Mouse (Mus musculus) hindbrain, embryonic 13.5 days (tissue): ENCODE measurements around the gene Ephb2. TPM values are rescaled to one million over a fixed set of nuclear protein-coding genes. Genes with fewer than 3 reads are reported as not detected.

ENCODE experiments used
- ATAC-seq: fragments of 200-750 bp; cut with Nextera tagmentation; 2 replicates; pipeline ENCODE4 v1.8.0; 2017; ENCODE audit warnings: moderate TSS enrichment; ENCODE audit not compliant: low FRiP score
- H3K27ac ChIP-seq: fragments of 300-500 bp; sonication (generic); 2 replicates; pipeline ENCODE4 v1.5.1; 2015; ENCODE audit warnings: inconsistent platforms, mild to moderate bottlenecking, moderate library complexity
- H3K27me3 ChIP-seq: fragments of 300-500 bp; sonication (generic); 2 replicates; pipeline ENCODE4 v1.6.1; 2015; ENCODE audit warnings: mild to moderate bottlenecking, inconsistent platforms
- H3K36me3 ChIP-seq: fragments of 300-500 bp; sonication (generic); 2 replicates; pipeline ENCODE4 v1.6.1; 2015; ENCODE audit warnings: mild to moderate bottlenecking, inconsistent platforms
- H3K4me1 ChIP-seq: fragments of 300-500 bp; sonication (generic); replicated peaks from 2 replicates; pipeline ENCODE4 v1.6.1; 2015; ENCODE audit warnings: inconsistent platforms
- H3K4me2 ChIP-seq: fragments of 300-500 bp; sonication (generic); 2 replicates; pipeline ENCODE4 v1.6.1; 2015; ENCODE audit warnings: inconsistent platforms, mild to moderate bottlenecking, moderate library complexity
- H3K4me3 ChIP-seq: fragments of 300-500 bp; sonication (generic); 2 replicates; pipeline ENCODE4 v1.5.1; 2015; ENCODE audit warnings: mild to moderate bottlenecking, inconsistent platforms
- H3K9ac ChIP-seq: fragments of 300-500 bp; sonication (generic); 2 replicates; pipeline ENCODE4 v1.6.1; 2015; ENCODE audit warnings: mild to moderate bottlenecking, inconsistent platforms
- H3K9me3 ChIP-seq: fragments of 300-500 bp; sonication (generic); 2 replicates; pipeline ENCODE4 v1.6.1; 2016; ENCODE audit warnings: inconsistent platforms
- WGBS: fragments of 180-500 bp; shearing (Covaris S2); methylation state at CpG from one replicate; pipeline ENCODE4 v1.1.7; 2015; 5-methylcytosine and 5-hydroxymethylcytosine counted together
- polyA plus RNA-seq: library from polyadenylated mRNA; unstranded; fragments of >200 nt; fragmentation: Nextera tagmentation; extraction: Ambion mirVana; gene quantifications from 2 replicates; pipeline ENCODE4 v1.2.1, GENCODE M21; 2015

Ephb2 gene
- polyA plus RNA-seq, 1 experiment from 2014 or later: 16.5 TPM

DNA sequence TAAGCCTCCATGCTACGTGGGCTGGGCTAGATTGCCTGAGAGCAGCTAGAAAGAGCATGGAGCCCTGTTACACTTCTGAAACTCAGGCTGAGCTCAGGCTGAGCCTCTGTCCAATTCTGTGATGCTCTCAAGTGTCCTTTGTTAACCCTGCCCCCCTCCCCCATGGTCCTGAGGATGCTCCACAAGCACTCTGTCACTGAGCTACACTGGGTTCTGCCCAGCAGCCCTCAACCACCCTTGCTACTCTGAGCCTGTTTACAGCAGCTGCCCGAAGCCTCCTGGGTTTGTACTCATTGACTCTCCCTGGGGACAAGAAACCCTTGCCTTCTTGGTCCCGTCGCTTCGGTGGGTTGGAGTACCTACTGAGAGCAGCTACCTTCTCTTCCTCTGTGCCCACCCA, 63.5 kb downstream of the Ephb2 start:
- H3K4me2 ChIP-seq: no peak overlapping the region
- peaks cover 60% of the 10 kb centered on the region for H3K4me1 ChIP-seq
- peaks cover 42% of the 10 kb centered on the region for H3K36me3 ChIP-seq
- peak overlapping the region; percentile 81 for H3K27ac ChIP-seq
- H3K9me3 ChIP-seq: no peaks in the 10 kb centered on the region
- no peak overlapping the region for H3K4me3 ChIP-seq
- WGBS: 35% methylated on average over 5 of the region's 5 CpGs
- ATAC-seq: 0 out of 2 replicates have a peak, but pooled peaks have one; percentile 38
- H3K27me3 ChIP-seq: no peaks in the 10 kb centered on the region
- no peak overlapping the region for H3K9ac ChIP-seq

- H3K4me2 ChIP-seq: no peak overlapping the region
- H3K27me3 ChIP-seq: no peaks in the 10 kb centered on the region
- no peak overlapping the region for H3K27ac ChIP-seq
- no peak overlapping the region for H3K4me3 ChIP-seq
- no peak overlapping the region for H3K9ac ChIP-seq
- 89% methylated on average over 17 of the region's 17 CpGs for WGBS
- peaks cover 56% of the 10 kb centered on the region for H3K4me1 ChIP-seq
- ATAC-seq: no peak
- H3K9me3 ChIP-seq: no peaks in the 10 kb centered on the region
- peaks cover 44% of the 10 kb centered on the region for H3K36me3 ChIP-seq
Measured at GRCm38 (mm10) chr4:136770718-136771117, 65.1 kb downstream of the Ephb2 start.

DNA sequence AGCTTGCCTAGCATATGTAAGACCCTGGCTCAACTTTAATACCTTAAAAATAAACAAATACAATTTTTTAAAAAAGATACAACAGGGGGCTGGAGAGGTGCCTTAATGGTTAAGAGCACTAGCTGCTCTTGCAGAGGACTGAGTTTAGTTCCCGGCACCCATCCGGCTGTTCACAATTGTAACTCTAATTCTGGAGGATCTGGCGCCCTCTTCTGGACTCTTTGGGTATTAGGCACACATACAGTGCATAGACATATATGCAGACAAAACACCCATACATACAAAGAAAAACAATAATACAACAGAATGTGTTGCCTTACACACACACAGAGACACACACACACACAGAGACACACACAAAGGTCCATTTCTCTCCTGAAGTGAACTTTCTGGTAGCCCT, 67.3 kb downstream of the Ephb2 start:
- no peak overlapping the region for H3K27ac ChIP-seq
- no peak for ATAC-seq
- H3K9ac ChIP-seq: no peak overlapping the region
- no peaks in the 10 kb centered on the region for H3K9me3 ChIP-seq
- H3K4me1 ChIP-seq: peaks cover 48% of the 10 kb centered on the region
- WGBS: 87% methylated on average over 3 of the region's 3 CpGs
- peaks cover 44% of the 10 kb centered on the region for H3K36me3 ChIP-seq
- no peak overlapping the region for H3K4me2 ChIP-seq
- H3K27me3 ChIP-seq: no peaks in the 10 kb centered on the region
- H3K4me3 ChIP-seq: no peak overlapping the region

- ATAC-seq: no peak
- Histone ChIP-seq H3K4me1 (peaks cover 53% of the 10 kb centered on the region), H3K27ac (no peak overlapping the region), H3K27me3 (no peaks in the 10 kb centered on the region), H3K9me3 (no peaks in the 10 kb centered on the region), H3K4me3 (no peak overlapping the region), H3K36me3 (peaks cover 29% of the 10 kb centered on the region), H3K9ac (no peak overlapping the region), H3K4me2 (no peak overlapping the region)
- WGBS: 68% methylated on average over 7 of the region's 7 CpGs
Measured at GRCm38 (mm10) chr4:136765080-136765479, 70.7 kb downstream of the Ephb2 start.

DNA sequence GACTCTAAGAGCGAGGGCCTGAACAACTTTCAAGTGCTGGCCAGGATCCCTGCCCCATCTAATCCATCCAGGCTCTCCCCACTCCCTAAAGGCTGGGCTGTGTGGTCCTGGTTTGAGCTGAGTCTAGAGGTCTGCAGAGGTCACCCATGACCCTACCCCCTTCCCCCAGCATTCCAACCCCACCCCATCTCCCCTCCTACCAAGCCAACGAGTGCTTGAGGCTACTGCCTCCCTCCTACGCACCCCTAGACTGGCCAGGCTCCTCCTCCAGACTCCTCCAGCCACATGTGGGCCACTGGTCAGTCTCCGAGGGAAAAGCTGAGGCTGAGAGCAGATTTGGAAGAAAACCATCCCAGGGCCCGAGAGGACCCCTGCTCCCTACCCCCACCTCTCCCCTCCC, 72.4 kb downstream of the Ephb2 start:
- H3K36me3 ChIP-seq: peaks cover 12% of the 10 kb centered on the region
- peak overlapping the region; percentile 4; the same call in 1 of the 2 replicates for H3K27ac ChIP-seq
- H3K27me3 ChIP-seq: no peaks in the 10 kb centered on the region
- no peak overlapping the region for H3K9ac ChIP-seq
- H3K4me2 ChIP-seq: no peak overlapping the region
- no peaks in the 10 kb centered on the region for H3K9me3 ChIP-seq
- peaks cover 66% of the 10 kb centered on the region for H3K4me1 ChIP-seq
- ATAC-seq: no peak
- H3K4me3 ChIP-seq: no peak overlapping the region
- WGBS: 28% methylated on average over 5 of the region's 5 CpGs

DNA sequence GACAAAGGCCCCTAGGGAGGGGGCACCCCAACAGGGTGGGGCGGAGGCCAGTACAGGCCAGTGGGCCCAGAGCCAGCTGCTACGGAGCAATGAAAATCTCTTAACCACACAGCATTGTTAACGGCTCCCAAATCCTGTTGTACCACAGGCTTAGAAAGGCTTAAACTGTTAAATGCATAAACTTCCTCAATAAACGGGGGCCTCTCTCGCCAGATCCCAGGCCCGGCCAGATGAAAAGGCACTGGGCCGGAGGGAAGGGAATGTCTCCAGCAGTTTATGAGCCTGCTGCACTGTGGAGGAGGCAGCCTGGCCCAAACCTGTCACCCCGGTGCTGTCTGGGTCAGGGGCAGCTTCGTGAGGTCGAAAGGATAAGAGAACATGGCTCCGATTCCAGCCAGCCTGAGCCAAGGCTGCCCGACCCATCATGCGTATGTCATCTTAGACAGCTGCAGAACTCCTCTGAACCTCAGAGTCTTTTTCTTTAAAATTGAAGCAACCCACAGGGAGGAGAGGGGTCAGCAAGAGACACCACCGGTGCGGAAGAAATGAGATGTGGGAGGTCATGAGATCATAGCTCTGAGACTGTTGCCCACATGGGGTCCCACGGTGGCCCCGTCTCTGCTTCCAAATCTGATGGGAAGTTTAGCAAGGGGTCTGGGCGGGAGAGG, 73.9 kb downstream of the Ephb2 start:
- H3K4me2 ChIP-seq: no peak overlapping the region
- WGBS: 32% methylated on average over 18 of the region's 18 CpGs
- H3K27ac ChIP-seq: peak overlapping the region; percentile 74

GRCm38 (mm10) chr4:136760882-136761281, 74.9 kb downstream of the Ephb2 start:
- no peak for ATAC-seq
- no peaks in the 10 kb centered on the region for H3K27me3 ChIP-seq
- H3K9ac ChIP-seq: no peak overlapping the region
- 67% methylated on average over 11 of the region's 11 CpGs for WGBS
- no peaks in the 10 kb centered on the region; the same call in 1 of the 2 replicates for H3K36me3 ChIP-seq
- no peak overlapping the region for H3K4me3 ChIP-seq
- H3K4me2 ChIP-seq: no peak overlapping the region
- H3K4me1 ChIP-seq: peaks cover 74% of the 10 kb centered on the region
- H3K27ac ChIP-seq: no peak overlapping the region
- H3K9me3 ChIP-seq: no peaks in the 10 kb centered on the region

More for the DNA sequence above, 73.9 kb downstream of the Ephb2 start:
- ATAC-seq: no peak
- H3K36me3 ChIP-seq: no peaks in the 10 kb centered on the region; the same call in 1 of the 2 replicates
- no peaks in the 10 kb centered on the region for H3K27me3 ChIP-seq
- no peaks in the 10 kb centered on the region for H3K9me3 ChIP-seq
- no peak overlapping the region for H3K4me3 ChIP-seq
- peaks cover 70% of the 10 kb centered on the region for H3K4me1 ChIP-seq
- H3K9ac ChIP-seq: no peak overlapping the region

DNA sequence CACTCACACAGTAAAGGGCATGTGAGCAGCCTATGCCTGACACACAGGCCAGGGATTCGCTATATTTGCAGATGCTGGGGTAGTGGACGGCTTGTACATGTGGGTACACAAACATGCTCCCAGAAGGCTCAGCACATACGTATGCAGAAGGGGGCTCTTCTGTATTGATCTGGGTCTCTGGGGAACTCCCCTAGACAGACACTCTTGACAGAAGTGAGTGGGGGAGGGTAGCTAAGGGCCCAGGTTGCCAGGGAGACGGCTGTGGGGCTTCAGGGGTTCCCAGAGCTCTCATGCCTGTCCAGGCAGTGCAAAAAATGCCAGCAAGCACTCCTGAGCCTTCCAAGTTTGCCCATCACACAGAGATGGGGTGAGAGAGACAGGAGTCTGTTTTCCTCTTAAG, 78.7 kb downstream of the Ephb2 start:
- 27% methylated on average over 4 of the region's 4 CpGs for WGBS
- ATAC-seq: 0 out of 2 replicates have a peak, but pooled peaks have one; percentile 19
- peak overlapping the region; percentile 97 for H3K27ac ChIP-seq
- H3K27me3 ChIP-seq: no peaks in the 10 kb centered on the region
- H3K9me3 ChIP-seq: no peaks in the 10 kb centered on the region
- peak overlapping the region; percentile 49 for H3K9ac ChIP-seq
- H3K36me3 ChIP-seq: no peaks in the 10 kb centered on the region
- no peak overlapping the region for H3K4me3 ChIP-seq
- H3K4me1 ChIP-seq: peaks cover 94% of the 10 kb centered on the region
- H3K4me2 ChIP-seq: peak overlapping the region; percentile 13; the same call in 1 of the 2 replicates

DNA sequence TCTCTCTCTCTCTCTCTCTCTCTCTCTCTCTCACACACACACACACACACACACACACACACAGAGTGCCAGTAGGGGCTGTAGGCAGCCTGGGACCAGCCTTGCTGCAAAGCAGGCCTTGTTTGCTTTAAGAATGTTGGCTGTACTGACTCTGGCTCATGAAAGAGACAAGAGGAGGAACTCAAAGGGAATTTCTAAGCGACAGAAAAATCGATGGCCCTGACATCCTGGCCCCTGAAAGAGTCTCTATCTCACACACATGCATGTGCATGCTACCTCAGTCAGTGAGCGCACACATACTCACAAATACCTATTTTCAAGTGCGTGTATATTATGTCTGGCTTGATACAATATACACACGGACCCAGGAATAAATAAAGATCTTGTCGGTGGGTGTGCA, 79.3 kb downstream of the Ephb2 start:
- peak overlapping the region; percentile 13 for H3K4me2 ChIP-seq
- H3K4me1 ChIP-seq: peaks cover 94% of the 10 kb centered on the region
- H3K4me3 ChIP-seq: no peak overlapping the region
- WGBS: 23% methylated on average over 6 of the region's 6 CpGs
- H3K9ac ChIP-seq: peak overlapping the region; percentile 49
- no peaks in the 10 kb centered on the region for H3K36me3 ChIP-seq
- no peaks in the 10 kb centered on the region for H3K9me3 ChIP-seq
- no peak for ATAC-seq
- peak overlapping the region; percentile 97 for H3K27ac ChIP-seq
- no peaks in the 10 kb centered on the region for H3K27me3 ChIP-seq

DNA sequence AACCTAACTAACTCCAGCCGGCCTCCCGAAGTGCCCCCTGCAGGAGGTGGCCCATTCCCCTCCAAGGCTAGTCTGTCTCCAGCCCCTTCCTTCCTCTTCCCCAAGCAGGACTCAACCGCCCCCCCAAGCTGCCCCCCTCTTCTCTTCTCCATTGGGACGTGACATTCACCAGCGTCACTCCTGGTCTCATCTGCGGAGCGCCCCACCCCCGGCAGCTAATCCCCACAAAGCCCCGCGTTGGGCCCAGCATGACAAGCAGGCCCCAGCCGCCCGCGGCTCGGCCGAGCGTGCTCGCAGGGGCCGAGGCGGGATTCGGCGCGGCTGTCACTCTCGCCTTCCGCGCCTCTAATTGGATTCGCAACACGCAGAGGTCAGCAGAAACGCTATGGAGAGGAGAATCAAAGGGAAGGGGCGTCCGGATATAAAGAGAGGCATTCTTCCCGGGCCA, 80.4 kb downstream of the Ephb2 start:
- H3K4me3 ChIP-seq: peak overlapping the region; percentile 22

GRCm38 (mm10) chr4:136754256-136754655, 81.5 kb downstream of the Ephb2 start:
- no peaks in the 10 kb centered on the region for H3K9me3 ChIP-seq
- no peak overlapping the region for H3K4me3 ChIP-seq
- no peaks in the 10 kb centered on the region for H3K36me3 ChIP-seq
- WGBS: 69% methylated on average over 8 of the region's 8 CpGs
- peak overlapping the region; percentile 97 for H3K27ac ChIP-seq
- H3K27me3 ChIP-seq: no peaks in the 10 kb centered on the region
- peaks cover 100% of the 10 kb centered on the region for H3K4me1 ChIP-seq
- no peak for ATAC-seq
- H3K9ac ChIP-seq: peak overlapping the region; percentile 68; the same call in 1 of the 2 replicates
- no peak overlapping the region for H3K4me2 ChIP-seq

More for the DNA sequence above, 80.4 kb downstream of the Ephb2 start:
- Histone ChIP-seq H3K27me3 (no peaks in the 10 kb centered on the region), H3K9ac (peak overlapping the region; percentile 68), H3K4me1 (peaks cover 94% of the 10 kb centered on the region), H3K9me3 (no peaks in the 10 kb centered on the region), H3K4me2 (peak overlapping the region; percentile 44), H3K36me3 (no peaks in the 10 kb centered on the region), H3K27ac (peak overlapping the region; percentile 97)
- ATAC-seq: peak; percentile 72
- WGBS: 2% methylated on average over 30 of the region's 31 CpGs

DNA sequence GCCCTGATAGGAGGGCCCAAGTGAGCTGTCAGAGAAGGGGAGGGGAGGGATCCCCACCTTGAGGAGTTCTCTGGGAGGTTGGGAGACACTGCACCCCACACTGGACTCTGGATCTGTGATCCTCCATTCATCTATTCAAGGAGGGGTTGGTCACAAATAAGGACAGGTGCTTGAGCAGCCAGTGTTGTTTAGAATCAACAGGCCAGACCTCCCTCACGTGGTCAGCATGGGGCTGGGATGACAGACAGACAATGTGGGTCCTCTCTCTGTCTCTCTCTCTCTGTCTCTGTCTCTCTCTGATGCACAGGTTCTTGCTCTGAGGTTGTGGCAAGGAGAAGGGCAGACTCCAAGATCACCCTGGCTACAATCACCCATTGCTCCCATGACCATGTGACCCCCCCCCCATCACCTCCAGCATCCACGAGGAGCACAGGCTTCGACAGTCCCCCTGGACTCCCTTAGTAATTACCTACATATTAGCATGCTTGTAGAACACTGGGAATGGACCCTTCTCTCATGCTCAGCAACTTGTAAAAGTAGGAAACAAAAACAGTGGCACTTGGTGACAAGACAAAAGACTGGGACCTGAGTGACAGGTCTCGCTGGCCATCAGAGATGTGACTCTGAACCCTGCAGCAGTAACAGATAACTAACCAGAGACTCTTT, 84.3 kb downstream of the Ephb2 start:
- no peaks in the 10 kb centered on the region for H3K36me3 ChIP-seq
- no peaks in the 10 kb centered on the region for H3K9me3 ChIP-seq
- peaks cover 92% of the 10 kb centered on the region for H3K4me1 ChIP-seq
- 8% methylated on average over 4 of the region's 4 CpGs for WGBS
- 0 out of 2 replicates have a peak, but pooled peaks have one; percentile 1 for ATAC-seq
- peak overlapping the region; percentile 96 for H3K27ac ChIP-seq
- H3K27me3 ChIP-seq: no peaks in the 10 kb centered on the region
- H3K4me2 ChIP-seq: peak overlapping the region; percentile 26; the same call in 1 of the 2 replicates
- H3K4me3 ChIP-seq: no peak overlapping the region
- H3K9ac ChIP-seq: peak overlapping the region; percentile 67
